Mouse (Mus musculus): ENCODE data around the gene Kank1.

DNA sequence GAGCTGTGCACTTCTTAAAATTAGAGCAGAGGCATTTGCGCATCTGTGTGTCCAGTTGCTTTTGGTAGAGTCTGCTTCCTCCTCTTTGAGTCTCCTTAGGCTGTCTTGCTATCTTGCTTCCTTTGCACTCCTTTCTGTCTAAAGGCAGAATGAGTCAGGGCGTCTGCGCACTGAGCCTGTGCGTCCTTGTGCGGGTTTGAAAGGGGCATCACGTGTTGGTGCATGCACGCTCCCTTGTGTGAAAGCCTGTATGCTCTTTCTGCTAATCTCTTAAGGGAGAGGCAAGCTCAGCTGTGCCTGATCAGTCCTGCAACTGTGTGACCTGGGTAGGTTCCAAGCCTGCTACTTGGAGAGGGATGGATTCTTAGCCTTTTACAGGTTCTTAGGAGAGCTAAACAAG is 136.0 kb downstream of the Kank1 start:
- TF ChIP-seq POLR2A (IDR thresholded peaks at IDR 0.05; ENCODE audit: low read depth, low read length) = no peak
- TF ChIP-seq CTCF (IDR thresholded peaks at IDR 0.05; ENCODE audit: borderline replicate concordance, insufficient read depth, low read length) = no peak

All from embryonic fibroblast, embryonic 13.5 days (primary cell).